Mouse (Mus musculus) cerebellum, adult 2 months (tissue): ENCODE results near the gene Uck2. TPM values are rescaled to one million over a fixed set of nuclear protein-coding genes. Genes with fewer than 3 reads are reported as not detected.

ENCODE experiments used
- DNase-seq, 2 experiments: peaks; one replicate each; pipeline ENCODE4 v3.0.0; 2021
- H3K27ac ChIP-seq: fragments of 200-500 bp; 2 replicates; pipeline ENCODE4 v1.5.1; 2012; ENCODE audit warnings: low read length, control low read depth, inconsistent platforms; ENCODE audit not compliant: insufficient read depth
- H3K27me3 ChIP-seq: fragments of 200-500 bp; 2 replicates; pipeline ENCODE4 v1.6.1; 2012; ENCODE audit warnings: inconsistent platforms, mild to moderate bottlenecking, low read length, moderate library complexity; ENCODE audit not compliant: control insufficient read depth, insufficient read depth
- H3K4me1 ChIP-seq: fragments of 200-500 bp; 2 replicates; pipeline ENCODE4 v1.6.1; 2011; ENCODE audit warnings: low read length; ENCODE audit not compliant: control insufficient read depth, insufficient read depth
- H3K4me3 ChIP-seq: fragments of 200-500 bp; replicated peaks from 2 replicates; pipeline ENCODE3; 2011; ENCODE audit warnings: mild to moderate bottlenecking, low read depth, low read length, control low read depth; ENCODE audit not compliant: insufficient read depth
- CTCF ChIP-seq: fragments of 200-500 bp; IDR thresholded peaks from 2 replicates; pipeline ENCODE4 v1.5.1; 2011; ENCODE audit warnings: low read depth, mild to moderate bottlenecking, control low read depth, low read length, moderate library complexity, borderline replicate concordance; ENCODE audit not compliant: insufficient read depth
- POLR2A ChIP-seq: fragments of 200-500 bp; IDR thresholded peaks from 2 replicates; pipeline ENCODE4 v1.6.1; 2011; ENCODE audit warnings: low read length, control low read depth, borderline replicate concordance; ENCODE audit not compliant: insufficient read depth
- WGBS: fragments of 180-500 bp; shearing (Covaris S2); methylation state at CpG from one replicate; pipeline ENCODE4 v1.1.7; 2018; 5-methylcytosine and 5-hydroxymethylcytosine counted together
- polyA plus RNA-seq: library from polyadenylated mRNA; depleted of rRNA; stranded (reverse); fragments of >200 nt; gene quantifications from 2 replicates; pipeline ENCODE4 v1.2.3, GENCODE M21; 2012

The Uck2 gene
- polyA plus RNA-seq, 1 experiment: 20.7 TPM

- DNase-seq: no peak
- H3K4me3 ChIP-seq: no peak overlapping the region
- no peak overlapping the region for H3K27ac ChIP-seq
- no peaks in the 10 kb centered on the region for H3K4me1 ChIP-seq
- WGBS: 92% methylated on average over 3 of the region's 3 CpGs
- H3K27me3 ChIP-seq: no peaks in the 10 kb centered on the region
- TF ChIP-seq CTCF (no peak), POLR2A (no peak)
Measured at GRCm38 (mm10) chr1:167215460-167215859, 69.7 kb downstream of the Uck2 start.

- no peak for DNase-seq
- H3K4me1 ChIP-seq: peaks cover 9% of the 10 kb centered on the region
- TF ChIP-seq CTCF: no peak
- no peak for TF ChIP-seq POLR2A
- no peak overlapping the region for H3K27ac ChIP-seq
- H3K27me3 ChIP-seq: no peaks in the 10 kb centered on the region
- no peak overlapping the region for H3K4me3 ChIP-seq
- WGBS: 94% methylated on average over 1 of the region's 1 CpGs
Measured at GRCm38 (mm10) chr1:167212710-167213109, 72.4 kb downstream of the Uck2 start.

GRCm38 (mm10) chr1:167211979-167212614 lies 73.0 kb downstream of the Uck2 start:
- H3K27ac ChIP-seq: no peak overlapping the region
- WGBS: 23% methylated on average over 7 of the region's 7 CpGs
- H3K27me3 ChIP-seq: no peaks in the 10 kb centered on the region
- TF ChIP-seq POLR2A (no peak), CTCF (peak; percentile 69)
- peak; percentile 75 to 79 for DNase-seq
- no peak overlapping the region for H3K4me3 ChIP-seq
- peaks cover 9% of the 10 kb centered on the region for H3K4me1 ChIP-seq

- Histone ChIP-seq H3K27ac (no peak overlapping the region), H3K4me3 (no peak overlapping the region), H3K4me1 (peaks cover 14% of the 10 kb centered on the region), H3K27me3 (no peaks in the 10 kb centered on the region)
- no peak for DNase-seq
- no peak for TF ChIP-seq POLR2A
- no peak for TF ChIP-seq CTCF
- 45% methylated on average over 4 of the region's 4 CpGs for WGBS
Measured at GRCm38 (mm10) chr1:167208816-167209215, 76.3 kb downstream of the Uck2 start.

- peaks cover 14% of the 10 kb centered on the region for H3K4me1 ChIP-seq
- no peak overlapping the region for H3K27ac ChIP-seq
- H3K27me3 ChIP-seq: no peaks in the 10 kb centered on the region
- TF ChIP-seq CTCF (no peak), POLR2A (no peak)
- DNase-seq: no peak
- WGBS: 63% methylated on average over 8 of the region's 8 CpGs
- no peak overlapping the region for H3K4me3 ChIP-seq
Measured at GRCm38 (mm10) chr1:167205177-167205750, 79.9 kb downstream of the Uck2 start.

GRCm38 (mm10) chr1:167204421-167204820 lies 80.7 kb downstream of the Uck2 start:
- Histone ChIP-seq H3K27ac (no peak overlapping the region), H3K4me3 (no peak overlapping the region), H3K27me3 (no peaks in the 10 kb centered on the region), H3K4me1 (peaks cover 14% of the 10 kb centered on the region)
- TF ChIP-seq CTCF: no peak
- no peak for TF ChIP-seq POLR2A
- no peak for DNase-seq
- 100% methylated on average over 1 of the region's 1 CpGs for WGBS

GRCm38 (mm10) chr1:167194766-167195165 lies 90.4 kb downstream of the Uck2 start:
- peak; percentile 72 to 89 for DNase-seq
- Histone ChIP-seq H3K4me3 (no peak overlapping the region), H3K27me3 (no peaks in the 10 kb centered on the region), H3K27ac (no peak overlapping the region), H3K4me1 (0 out of 2 replicates have a peak, but pooled peaks cover 2% of the 10 kb centered on the region)
- TF ChIP-seq CTCF (no peak), POLR2A (no peak)
- 6% methylated on average over 8 of the region's 8 CpGs for WGBS

GRCm38 (mm10) chr1:167187791-167188190 lies 97.3 kb downstream of the Uck2 start:
- TF ChIP-seq CTCF: no peak
- no peak for TF ChIP-seq POLR2A
- peak in 1 of 2 experiments; percentile 55 for DNase-seq
- Histone ChIP-seq H3K4me1 (no peaks in the 10 kb centered on the region; the same call in 1 of the 2 replicates), H3K27me3 (no peaks in the 10 kb centered on the region), H3K4me3 (no peak overlapping the region), H3K27ac (no peak overlapping the region)
- WGBS: 32% methylated on average over 5 of the region's 5 CpGs
